Mouse (Mus musculus): Measurements from ENCODE around the gene Zmat3. TPM values are rescaled to one million over a fixed set of nuclear protein-coding genes. Genes with fewer than 3 reads are reported as not detected.

The Zmat3 gene
- 0.45 and 0.51 TPM in 2 replicates for polyA plus RNA-seq (2015; fragmentation: Nextera tagmentation; extraction: Ambion mirVana)

- Histone ChIP-seq H3K27ac (no peak within 1 kb of the TSS), H3K4me2 (peak within 1 kb of the TSS; percentile 88), H3K9me3 (replicated peaks) (no peaks in the 10 kb centered on the region), H3K4me3 (replicated peaks) (peak within 1 kb of the TSS; percentile 76), H3K4me1 (replicated peaks) (peaks cover 17% of the 10 kb centered on the region), H3K27me3 (peaks cover 32% of the 10 kb centered on the region), H3K36me3 (no peaks in the 10 kb centered on the region), H3K9ac (peak within 1 kb of the TSS; percentile 73)
- 4% methylated on average over 39 of the region's 48 CpGs for WGBS (ENCODE audit: insufficient replicate concordance)
- ATAC-seq (ENCODE audit: low read depth) (peak; percentile 77), DNase-seq (peak; percentile 72)
These were observed at the start of gene Zmat3 for GRCm38 (mm10) chr3:32365546-32366245. TSS of gene Zmat3 (minus strand) at chr3:32366014.

- Histone ChIP-seq H3K27ac (no peak overlapping the region), H3K4me2 (no peak overlapping the region), H3K4me3 (replicated peaks) (no peak overlapping the region), H3K27me3 (no peaks in the 10 kb centered on the region), H3K36me3 (no peaks in the 10 kb centered on the region), H3K4me1 (replicated peaks) (peaks cover 24% of the 10 kb centered on the region), H3K9me3 (replicated peaks) (no peaks in the 10 kb centered on the region), H3K9ac (no peak overlapping the region)
- 67% methylated on average over 4 of the region's 4 CpGs for WGBS (ENCODE audit: insufficient replicate concordance)
- ATAC-seq (ENCODE audit: low read depth) (no peak), DNase-seq (no peak)
These were observed 48.6 kb upstream of the Zmat3 start for GRCm38 (mm10) chr3:32414381-32414780.

DNA sequence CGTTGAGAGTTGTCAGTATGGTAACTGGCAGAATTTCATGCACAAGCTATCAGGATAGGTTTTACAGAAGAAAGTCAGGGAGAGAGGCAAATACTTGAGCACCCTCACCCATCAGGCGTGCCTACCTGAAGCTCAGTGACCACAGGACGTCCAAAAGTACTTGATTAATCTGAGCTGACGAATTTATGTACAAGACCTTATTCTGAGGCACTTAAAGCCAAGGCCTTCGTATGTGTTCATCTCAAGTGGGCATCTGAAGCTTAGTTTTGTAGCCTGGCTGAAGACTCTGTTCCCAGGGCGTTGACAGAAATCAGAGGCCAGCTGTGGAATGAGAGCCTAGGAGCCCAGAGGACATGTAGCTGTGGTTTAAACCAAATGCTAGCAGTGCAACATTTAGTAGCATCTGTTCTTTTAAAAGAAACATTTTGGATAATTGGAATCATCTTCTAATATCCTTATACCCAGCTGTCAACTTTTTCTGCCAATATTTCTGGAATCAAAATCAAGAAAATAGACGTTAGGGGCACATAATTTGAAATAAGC is 46.8 kb upstream of the Zmat3 start:
- no peak overlapping the region for H3K27ac ChIP-seq
- H3K9me3 ChIP-seq (replicated peaks) = no peaks in the 10 kb centered on the region
- no peak overlapping the region for H3K4me3 ChIP-seq (replicated peaks)
- no peak overlapping the region for H3K4me2 ChIP-seq
- no peaks in the 10 kb centered on the region for H3K36me3 ChIP-seq
- H3K4me1 ChIP-seq (replicated peaks) = peaks cover 36% of the 10 kb centered on the region
- H3K9ac ChIP-seq = no peak overlapping the region
- no peaks in the 10 kb centered on the region for H3K27me3 ChIP-seq
- DNase-seq = no peak
- no peak for ATAC-seq (ENCODE audit: low read depth)
- 68% methylated on average over 7 of the region's 7 CpGs for WGBS (ENCODE audit: insufficient replicate concordance)

GRCm38 (mm10) chr3:32408811-32409273 is 43.0 kb upstream of the Zmat3 start:
- H3K9ac ChIP-seq = no peak overlapping the region
- ATAC-seq (ENCODE audit: low read depth) (no peak), DNase-seq (no peak)
- H3K9me3 ChIP-seq (replicated peaks) = no peaks in the 10 kb centered on the region
- H3K4me1 ChIP-seq (replicated peaks) = peaks cover 54% of the 10 kb centered on the region
- WGBS (ENCODE audit: insufficient replicate concordance) = 77% methylated on average over 3 of the region's 3 CpGs
- no peak overlapping the region for H3K4me2 ChIP-seq
- no peak overlapping the region for H3K4me3 ChIP-seq (replicated peaks)
- H3K27ac ChIP-seq = no peak overlapping the region
- H3K27me3 ChIP-seq = no peaks in the 10 kb centered on the region
- no peaks in the 10 kb centered on the region for H3K36me3 ChIP-seq

DNA sequence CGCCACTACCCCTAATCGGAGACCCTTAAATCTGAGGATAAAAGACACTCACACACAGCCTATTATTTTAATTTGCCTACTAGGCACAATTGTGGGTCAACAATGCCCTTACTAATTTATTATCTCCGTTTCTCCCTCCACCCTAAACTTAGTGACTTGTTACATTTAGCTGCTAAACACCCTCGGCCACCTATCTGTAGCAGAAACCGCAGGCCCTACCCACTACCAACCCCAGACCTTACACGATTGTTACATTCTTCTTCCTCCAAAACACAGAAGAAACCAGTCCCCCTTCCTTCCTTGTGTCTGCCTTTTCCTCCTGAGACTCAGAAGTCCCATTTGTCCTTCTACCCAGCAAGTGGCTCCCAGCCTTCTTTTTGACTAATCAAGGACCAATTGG is 41.0 kb upstream of the Zmat3 start:
- Histone ChIP-seq H3K9me3 (replicated peaks) (no peaks in the 10 kb centered on the region), H3K9ac (no peak overlapping the region), H3K4me3 (replicated peaks) (no peak overlapping the region), H3K36me3 (no peaks in the 10 kb centered on the region), H3K27ac (no peak overlapping the region), H3K4me2 (peak overlapping the region; percentile 14; the same call in 1 of the 2 replicates), H3K4me1 (replicated peaks) (peaks cover 53% of the 10 kb centered on the region), H3K27me3 (no peaks in the 10 kb centered on the region)
- WGBS (ENCODE audit: insufficient replicate concordance) = 45% methylated on average over 6 of the region's 6 CpGs
- ATAC-seq (ENCODE audit: low read depth) = peak; percentile 45; the same call in 1 of the 2 replicates
- DNase-seq = no peak

- Histone ChIP-seq H3K27me3 (no peaks in the 10 kb centered on the region), H3K9me3 (replicated peaks) (no peaks in the 10 kb centered on the region), H3K36me3 (no peaks in the 10 kb centered on the region), H3K4me2 (no peak overlapping the region), H3K9ac (no peak overlapping the region), H3K4me1 (replicated peaks) (peaks cover 62% of the 10 kb centered on the region), H3K4me3 (replicated peaks) (no peak overlapping the region), H3K27ac (no peak overlapping the region)
- WGBS (ENCODE audit: insufficient replicate concordance) = 31% methylated on average over 1 of the region's 1 CpGs
- ATAC-seq (ENCODE audit: low read depth) (no peak), DNase-seq (no peak)
These were observed 39.9 kb upstream of the Zmat3 start for GRCm38 (mm10) chr3:32405699-32406098.

- ATAC-seq (ENCODE audit: low read depth) = no peak
- 78% methylated on average over 7 of the region's 7 CpGs for WGBS (ENCODE audit: insufficient replicate concordance)
- Histone ChIP-seq H3K4me1 (replicated peaks) (peaks cover 75% of the 10 kb centered on the region), H3K27me3 (no peaks in the 10 kb centered on the region), H3K4me2 (no peak overlapping the region), H3K27ac (no peak overlapping the region), H3K4me3 (replicated peaks) (no peak overlapping the region), H3K36me3 (no peaks in the 10 kb centered on the region), H3K9ac (no peak overlapping the region), H3K9me3 (replicated peaks) (no peaks in the 10 kb centered on the region)
- DNase-seq = no peak
These were observed 37.4 kb upstream of the Zmat3 start for GRCm38 (mm10) chr3:32402990-32403885.

DNA sequence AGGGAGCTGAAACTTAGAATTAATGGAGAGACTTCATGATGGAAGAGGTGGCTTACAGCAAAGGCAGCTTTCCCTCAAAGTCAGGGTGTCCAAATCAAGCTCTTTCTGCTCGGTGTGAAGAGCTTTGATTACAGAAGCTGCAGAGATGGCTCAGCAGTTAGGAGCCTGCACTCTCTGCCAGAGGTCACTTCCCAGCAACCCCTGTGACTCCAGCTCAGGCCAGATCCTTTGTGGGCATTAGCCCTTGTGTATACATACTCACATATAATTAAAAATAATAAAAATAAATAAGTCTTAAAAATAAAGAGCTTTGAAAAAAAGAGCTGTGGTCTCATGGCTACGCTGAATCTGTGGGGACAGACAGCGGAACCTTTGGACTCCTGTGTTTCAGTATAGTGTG is 35.8 kb upstream of the Zmat3 start:
- no peak overlapping the region for H3K27ac ChIP-seq
- 73% methylated on average over 3 of the region's 3 CpGs for WGBS (ENCODE audit: insufficient replicate concordance)
- H3K27me3 ChIP-seq = no peaks in the 10 kb centered on the region
- ATAC-seq (ENCODE audit: low read depth) (no peak), DNase-seq (no peak)
- no peaks in the 10 kb centered on the region for H3K9me3 ChIP-seq (replicated peaks)
- no peak overlapping the region for H3K4me3 ChIP-seq (replicated peaks)
- H3K36me3 ChIP-seq = no peaks in the 10 kb centered on the region
- peaks cover 67% of the 10 kb centered on the region for H3K4me1 ChIP-seq (replicated peaks)
- no peak overlapping the region for H3K9ac ChIP-seq
- H3K4me2 ChIP-seq = no peak overlapping the region

DNA sequence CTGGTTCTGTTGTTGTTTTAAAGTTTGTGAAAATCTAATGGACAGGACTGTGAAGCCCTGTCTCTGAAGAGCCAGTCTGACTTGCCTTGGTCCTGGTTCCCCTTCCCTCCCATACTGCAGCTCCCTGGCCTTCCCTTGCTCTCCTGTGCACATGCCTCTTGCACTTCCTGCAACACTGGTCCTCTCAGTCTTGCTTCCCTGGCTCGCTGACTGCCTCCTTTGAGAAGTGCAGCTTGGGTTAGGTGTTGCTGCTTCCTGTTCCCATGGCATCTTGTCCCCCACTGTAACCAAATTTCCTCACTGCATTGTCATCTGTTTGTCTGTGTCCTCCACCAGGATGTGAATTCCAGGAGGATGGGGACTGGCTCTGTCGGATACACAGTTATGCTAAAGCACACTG is 34.1 kb upstream of the Zmat3 start:
- Histone ChIP-seq H3K4me2 (no peak overlapping the region), H3K9me3 (replicated peaks) (no peaks in the 10 kb centered on the region), H3K27ac (no peak overlapping the region), H3K9ac (no peak overlapping the region), H3K27me3 (no peaks in the 10 kb centered on the region), H3K4me3 (replicated peaks) (no peak overlapping the region), H3K36me3 (no peaks in the 10 kb centered on the region), H3K4me1 (replicated peaks) (peaks cover 59% of the 10 kb centered on the region)
- WGBS (ENCODE audit: insufficient replicate concordance) = 68% methylated on average over 2 of the region's 2 CpGs
- ATAC-seq (ENCODE audit: low read depth) = no peak
- no peak for DNase-seq

DNA sequence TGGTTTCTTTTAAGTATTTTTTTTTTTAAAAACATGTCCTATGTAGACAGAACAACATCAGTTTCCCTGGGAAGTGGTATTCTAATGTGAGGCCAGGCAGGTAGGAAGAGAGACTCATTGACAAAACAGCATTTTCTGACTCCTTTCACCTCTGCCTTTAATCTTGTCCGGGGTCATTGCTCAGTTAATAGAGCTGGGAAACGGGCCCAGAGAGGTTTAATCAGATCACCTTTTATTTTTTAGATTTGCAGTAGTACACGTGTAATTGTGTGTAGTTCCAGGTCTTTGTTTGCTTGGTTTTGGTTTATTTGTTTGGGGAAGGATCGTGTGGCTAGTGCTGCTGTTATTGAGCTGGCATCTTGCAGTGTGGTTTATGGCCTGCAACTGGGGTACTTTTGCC is 33.6 kb upstream of the Zmat3 start:
- Histone ChIP-seq H3K9ac (0 out of 2 replicates have a peak overlapping the region, but pooled peaks have one; percentile 1), H3K27ac (no peak overlapping the region), H3K4me1 (replicated peaks) (peaks cover 54% of the 10 kb centered on the region), H3K36me3 (no peaks in the 10 kb centered on the region), H3K27me3 (no peaks in the 10 kb centered on the region), H3K4me2 (no peak overlapping the region), H3K9me3 (replicated peaks) (no peaks in the 10 kb centered on the region), H3K4me3 (replicated peaks) (no peak overlapping the region)
- DNase-seq (no peak), ATAC-seq (ENCODE audit: low read depth) (no peak)
- 51% methylated on average over 4 of the region's 4 CpGs for WGBS (ENCODE audit: insufficient replicate concordance)

- Histone ChIP-seq H3K9me3 (replicated peaks) (no peaks in the 10 kb centered on the region), H3K4me3 (replicated peaks) (peak overlapping the region; percentile 93), H3K27ac (no peak overlapping the region), H3K9ac (peak overlapping the region; percentile 93), H3K27me3 (no peaks in the 10 kb centered on the region), H3K4me2 (peak overlapping the region; percentile 91), H3K36me3 (no peaks in the 10 kb centered on the region), H3K4me1 (replicated peaks) (peaks cover 48% of the 10 kb centered on the region)
- DNase-seq = no peak
- ATAC-seq (ENCODE audit: low read depth) = no peak
- WGBS (ENCODE audit: insufficient replicate concordance) = 39% methylated on average over 4 of the region's 4 CpGs
These were observed 32.8 kb upstream of the Zmat3 start for GRCm38 (mm10) chr3:32398623-32399022.

Measured in liver, embryonic 13.5 days (tissue).